Mouse (Mus musculus) heart, adult 2 months (tissue): Measurements from ENCODE around the gene Elmod2. TPM values are rescaled to one million over a fixed set of nuclear protein-coding genes. Genes with fewer than 3 reads are reported as not detected.

ENCODE experiments used
- DNase-seq, 2 experiments: peaks; one replicate each; pipeline ENCODE4 v3.0.0; 2021
- H3K27ac ChIP-seq: fragments of 200-600 bp; 2 replicates; pipeline ENCODE4 v1.8.1; 2022
- H3K27me3 ChIP-seq: fragments of 200-500 bp; 2 replicates; pipeline ENCODE4 v1.6.1; 2012; ENCODE audit warnings: mild to moderate bottlenecking, low read length, inconsistent platforms, mixed read lengths; ENCODE audit not compliant: control insufficient read depth, insufficient read depth
- H3K36me3 ChIP-seq: fragments of 200-500 bp; 2 replicates; pipeline ENCODE4 v1.6.1; 2012; ENCODE audit warnings: low read length, inconsistent platforms; ENCODE audit not compliant: control insufficient read depth, insufficient read depth
- H3K4me1 ChIP-seq: fragments of 200-500 bp; 2 replicates; pipeline ENCODE4 v1.6.1; 2011; ENCODE audit warnings: low read length; ENCODE audit not compliant: control insufficient read depth, insufficient read depth
- H3K4me3 ChIP-seq: fragments of 200-600 bp; 2 replicates; pipeline ENCODE4 v1.8.1; 2022
- H3K79me2 ChIP-seq: fragments of 200-500 bp; replicated peaks from 2 replicates; pipeline ENCODE4 v1.6.1; 2012; ENCODE audit warnings: mild to moderate bottlenecking, inconsistent platforms, low read length, moderate library complexity, mixed read lengths; ENCODE audit not compliant: control insufficient read depth, insufficient read depth
- H3K9ac ChIP-seq: fragments of 200-500 bp; 2 replicates; pipeline ENCODE4 v1.6.1; 2012; ENCODE audit warnings: low read depth, mild to moderate bottlenecking, control low read depth, inconsistent platforms, low read length, mixed read lengths
- CTCF ChIP-seq: fragments of 200-600 bp; IDR thresholded peaks from 2 replicates; pipeline ENCODE4 v1.8.1; 2022; ENCODE audit warnings: antibody characterized with exemption, mild to moderate bottlenecking, moderate library complexity
- EP300 ChIP-seq: fragments of 200-500 bp; IDR thresholded peaks from 2 replicates; pipeline ENCODE4 v1.6.1; 2011; ENCODE audit warnings: low read depth, low read length, control low read depth; ENCODE audit not compliant: insufficient read depth
- POLR2A ChIP-seq: fragments of 200-500 bp; IDR thresholded peaks from 2 replicates; pipeline ENCODE4 v1.6.1; 2011; ENCODE audit warnings: mild to moderate bottlenecking, low read depth, low read length, control low read depth; ENCODE audit not compliant: insufficient read depth
- WGBS: fragments of 180-500 bp; shearing (Covaris S2); methylation state at CpG from one replicate; pipeline ENCODE4 v1.1.7; 2018; 5-methylcytosine and 5-hydroxymethylcytosine counted together
- intact Hi-C: fragments of 180-260 bp; cut with DNase I; formaldehyde crosslinking; loops from one replicate; pipeline ENCODE4 v1.15.1; 2025
- polyA plus RNA-seq: library from polyadenylated mRNA; depleted of rRNA; stranded (reverse); fragments of >200 nt; gene quantifications from 2 replicates; pipeline ENCODE4 v1.2.3, GENCODE M21; 2012
- total RNA-seq, 2 experiments: library from RNA; stranded (reverse); gene quantifications; 2 replicates each; pipeline ENCODE4 v1.2.3; 2021

Elmod2 gene
- total and polyA plus RNA-seq, 3 experiments = 2.7 to 8.3 (median 7.7) TPM

DNA sequence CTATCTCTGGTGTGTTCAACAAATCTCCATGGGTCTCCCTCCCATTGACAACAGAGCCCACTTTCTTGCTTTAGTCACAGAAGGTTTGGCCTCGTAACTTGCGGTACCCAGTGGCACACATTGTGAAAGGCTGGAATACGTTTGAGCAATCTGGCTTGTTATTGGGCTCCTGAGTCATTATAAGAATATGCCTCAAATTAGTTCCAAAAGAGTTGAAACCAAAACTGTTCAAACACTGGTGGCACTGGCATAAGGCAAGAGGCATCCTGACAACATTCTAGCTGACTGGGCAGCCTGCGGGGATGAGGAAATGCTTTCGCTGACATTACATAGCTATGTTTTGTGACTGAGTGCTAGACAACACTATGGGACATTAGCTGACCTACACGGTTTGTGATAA is 22.4 kb downstream of the Elmod2 start:
- H3K79me2 ChIP-seq = no peaks in the 10 kb centered on the region
- H3K27ac ChIP-seq = no peak overlapping the region
- intact Hi-C loops = no loop called here
- TF ChIP-seq CTCF (no peak), POLR2A (no peak), EP300 (no peak)
- 84% methylated on average over 6 of the region's 6 CpGs for WGBS
- H3K4me1 ChIP-seq = no peaks in the 10 kb centered on the region
- H3K27me3 ChIP-seq = no peaks in the 10 kb centered on the region
- H3K9ac ChIP-seq = no peak overlapping the region
- H3K4me3 ChIP-seq = no peak overlapping the region
- H3K36me3 ChIP-seq = no peaks in the 10 kb centered on the region
- no peak for DNase-seq

- no peak for TF ChIP-seq CTCF
- no peak for TF ChIP-seq POLR2A
- TF ChIP-seq EP300 = no peak
- intact Hi-C loops = loop anchor here (1.0 kb wide), 1 partner anchor 29 kb away; no protein-coding TSS in a partner anchor
These were observed 27.3 kb downstream of the Elmod2 start for GRCm38 (mm10) chr8:83304946-83305345.

DNA sequence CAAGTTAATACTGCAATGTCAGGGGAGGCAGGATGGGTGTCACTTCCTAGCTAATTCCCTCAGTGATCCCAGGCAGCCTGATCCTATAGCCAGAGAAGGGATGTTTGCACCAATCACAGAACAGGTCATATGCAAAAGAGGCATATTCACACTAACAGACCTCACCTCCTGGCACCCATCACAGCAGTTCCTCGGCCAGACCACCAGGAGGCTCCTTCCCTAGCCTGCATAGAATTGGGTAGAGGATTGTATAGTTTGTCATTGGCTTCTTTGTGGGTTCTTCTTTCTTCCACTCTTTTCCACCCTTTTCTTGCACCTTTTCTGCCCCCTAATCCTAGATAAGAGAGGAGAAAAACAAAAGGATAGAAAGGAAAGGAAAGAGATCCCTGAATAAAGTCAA is 32.2 kb downstream of the Elmod2 start:
- Histone ChIP-seq H3K27ac (no peak overlapping the region), H3K36me3 (no peaks in the 10 kb centered on the region), H3K4me3 (no peak overlapping the region), H3K79me2 (no peaks in the 10 kb centered on the region), H3K27me3 (no peaks in the 10 kb centered on the region), H3K4me1 (no peaks in the 10 kb centered on the region), H3K9ac (no peak overlapping the region)
- no peak for TF ChIP-seq POLR2A
- peak; percentile 59 for TF ChIP-seq CTCF
- intact Hi-C loops = no loop called here
- 53% methylated on average over 1 of the region's 1 CpGs for WGBS
- DNase-seq = no peak

More at GRCm38 (mm10) chr8:83304946-83305345, 27.3 kb downstream of the Elmod2 start:
- Histone ChIP-seq H3K4me1 (no peaks in the 10 kb centered on the region), H3K27ac (no peak overlapping the region), H3K27me3 (no peaks in the 10 kb centered on the region), H3K36me3 (no peaks in the 10 kb centered on the region), H3K9ac (no peak overlapping the region), H3K4me3 (no peak overlapping the region), H3K79me2 (no peaks in the 10 kb centered on the region)
- DNase-seq = no peak
- 88% methylated on average over 1 of the region's 1 CpGs for WGBS

DNA sequence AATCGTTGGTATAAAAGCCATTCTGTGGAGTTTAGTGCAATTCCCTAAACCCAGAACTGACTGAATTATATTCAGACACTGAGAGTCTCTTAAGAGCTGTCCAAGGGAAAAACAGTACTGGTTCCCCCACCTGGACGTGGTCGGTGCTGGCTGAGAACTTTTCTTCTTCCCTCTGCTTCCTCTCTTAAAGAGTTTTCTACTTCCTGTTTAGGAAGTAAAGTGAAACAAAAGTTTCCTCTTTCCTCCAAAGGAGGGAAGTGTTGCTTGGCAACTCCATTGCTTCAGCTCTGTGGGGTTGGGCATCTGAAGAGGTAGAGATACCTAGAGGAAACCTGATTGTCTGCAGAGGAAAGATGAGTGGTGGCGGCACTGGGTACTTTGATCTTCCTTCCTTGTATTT is 34.9 kb downstream of the Elmod2 start:
- no peak overlapping the region for H3K4me3 ChIP-seq
- H3K36me3 ChIP-seq = no peaks in the 10 kb centered on the region
- intact Hi-C loops = no loop called here
- no peak overlapping the region for H3K9ac ChIP-seq
- H3K27ac ChIP-seq = no peak overlapping the region
- 43% methylated on average over 4 of the region's 4 CpGs for WGBS
- TF ChIP-seq EP300 (no peak), POLR2A (no peak), CTCF (no peak)
- no peak for DNase-seq
- no peaks in the 10 kb centered on the region for H3K27me3 ChIP-seq
- H3K4me1 ChIP-seq = no peaks in the 10 kb centered on the region
- H3K79me2 ChIP-seq = no peaks in the 10 kb centered on the region

- Histone ChIP-seq H3K27me3 (no peaks in the 10 kb centered on the region), H3K36me3 (no peaks in the 10 kb centered on the region), H3K4me3 (no peak within 1 kb of the TSS), H3K27ac (no peak within 1 kb of the TSS), H3K9ac (no peak within 1 kb of the TSS), H3K4me1 (no peaks in the 10 kb centered on the region), H3K79me2 (no peaks in the 10 kb centered on the region)
- 4% methylated on average over 20 of the region's 20 CpGs for WGBS
- no peak for DNase-seq
- intact Hi-C loops = no loop called here
- TF ChIP-seq POLR2A (no peak), CTCF (no peak), EP300 (no peak)
These were observed 42.1 kb downstream of the Elmod2 start, which contains the start of gene Ucp1 for GRCm38 (mm10) chr8:83290176-83290575. Gene Ucp1 (plus strand): TSS chr8:83290352.

- intact Hi-C loops = no loop called here
These were observed 46.9 kb downstream of the Elmod2 start for GRCm38 (mm10) chr8:83285391-83285790.

More at GRCm38 (mm10) chr8:83285391-83285790, 46.9 kb downstream of the Elmod2 start:
- H3K27ac ChIP-seq = no peak overlapping the region
- no peak for DNase-seq
- no peaks in the 10 kb centered on the region for H3K4me1 ChIP-seq
- TF ChIP-seq EP300 (no peak), CTCF (no peak), POLR2A (no peak)
- WGBS = 61% methylated on average over 8 of the region's 8 CpGs
- no peaks in the 10 kb centered on the region for H3K36me3 ChIP-seq
- H3K27me3 ChIP-seq = no peaks in the 10 kb centered on the region
- no peak overlapping the region for H3K4me3 ChIP-seq
- H3K9ac ChIP-seq = no peak overlapping the region
- no peaks in the 10 kb centered on the region for H3K79me2 ChIP-seq
